Mouse (Mus musculus): ENCODE measurements around the gene Odf3l1. TPM values are rescaled to one million over a fixed set of nuclear protein-coding genes. Genes with fewer than 3 reads are reported as not detected.
A peak's percentile ranks its signal among the peaks of the same experiment; 100 is the strongest.

Gene Odf3l1
- polyA plus RNA-seq, 1 experiment from 2014 or later = 0.35 TPM

DNA sequence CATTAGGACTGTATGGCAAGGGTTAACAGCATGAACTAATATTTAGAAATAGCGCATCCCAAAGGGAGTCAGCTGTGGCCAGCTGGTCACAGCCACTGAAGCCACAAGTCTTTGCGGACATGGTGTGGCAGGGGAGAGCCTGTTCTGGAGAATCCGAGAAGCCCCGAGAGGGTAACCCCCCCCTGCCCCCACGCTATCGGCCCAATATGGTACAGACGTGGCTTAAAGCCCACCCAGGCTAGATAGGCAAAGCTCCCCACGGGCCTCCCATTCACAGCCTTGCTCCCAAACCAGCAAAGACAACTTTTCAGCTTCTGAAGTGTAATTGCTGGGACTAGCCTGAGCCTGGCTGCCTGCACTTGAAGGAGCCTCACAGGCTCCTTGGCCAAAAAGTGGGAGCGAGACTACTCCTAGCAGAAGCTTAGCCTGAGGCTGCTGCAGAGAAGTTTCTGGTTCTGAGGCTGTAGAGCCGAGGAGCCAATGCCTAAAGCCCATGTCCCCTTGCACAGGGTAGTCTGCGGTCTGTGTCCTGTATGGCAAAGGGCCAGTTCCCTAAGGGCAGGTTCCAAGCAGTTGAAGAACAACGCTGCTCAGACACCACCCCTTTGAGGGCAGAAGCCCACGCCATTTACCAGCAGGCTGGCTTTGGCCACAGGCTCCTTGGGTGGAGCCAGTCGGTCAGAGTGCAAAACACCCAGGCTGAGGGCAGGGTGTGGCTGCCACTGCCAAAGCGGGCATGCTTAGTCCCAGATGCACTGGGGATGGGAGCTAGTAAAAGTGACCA, 3.8 kb downstream of the Odf3l1 start:
- WGBS = 79% methylated on average over 15 of the region's 15 CpGs
- 0 out of 2 replicates have a peak overlapping the region, but pooled peaks have one; percentile 5 for H3K27ac ChIP-seq
- H3K27me3 ChIP-seq (ENCODE audit: low read depth, poor library complexity, severe bottlenecking) = peaks cover 23% of the 10 kb centered on the region
- DNase-seq (ENCODE audit: low spot score) = no peak
- H3K9me3 ChIP-seq (replicated peaks) = no peaks in the 10 kb centered on the region
- H3K36me3 ChIP-seq = no peaks in the 10 kb centered on the region
- H3K4me1 ChIP-seq = peaks cover 42% of the 10 kb centered on the region
- H3K4me3 ChIP-seq = no peak overlapping the region

DNA sequence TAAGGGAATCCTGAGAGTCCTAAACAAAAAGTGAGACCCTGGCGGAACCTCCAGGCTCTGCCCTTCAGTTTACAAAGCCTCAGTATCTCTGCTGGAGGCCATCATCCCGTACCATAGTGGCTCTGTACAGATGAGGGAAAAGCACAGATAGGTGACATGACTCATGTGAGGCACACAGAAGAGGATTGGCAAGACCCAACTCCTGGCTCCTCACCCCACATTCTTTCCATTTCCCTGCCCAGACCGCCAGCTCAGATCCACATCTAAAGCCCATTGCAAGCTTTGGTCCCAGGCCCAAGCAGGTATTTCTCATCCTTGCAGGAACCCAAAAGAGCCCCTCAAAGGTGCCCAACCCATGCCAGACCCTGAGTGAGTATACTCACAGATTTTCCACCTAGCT, 4.4 kb downstream of the Odf3l1 start:
- 87% methylated on average over 3 of the region's 3 CpGs for WGBS
- Histone ChIP-seq H3K27ac (no peak overlapping the region), H3K27me3 (ENCODE audit: low read depth, poor library complexity, severe bottlenecking) (0 out of 2 replicates have a peak, but pooled peaks cover 17% of the 10 kb centered on the region), H3K4me1 (peaks cover 36% of the 10 kb centered on the region), H3K9me3 (replicated peaks) (no peaks in the 10 kb centered on the region), H3K4me3 (no peak overlapping the region), H3K36me3 (no peaks in the 10 kb centered on the region)
- no peak for DNase-seq (ENCODE audit: low spot score)

DNA sequence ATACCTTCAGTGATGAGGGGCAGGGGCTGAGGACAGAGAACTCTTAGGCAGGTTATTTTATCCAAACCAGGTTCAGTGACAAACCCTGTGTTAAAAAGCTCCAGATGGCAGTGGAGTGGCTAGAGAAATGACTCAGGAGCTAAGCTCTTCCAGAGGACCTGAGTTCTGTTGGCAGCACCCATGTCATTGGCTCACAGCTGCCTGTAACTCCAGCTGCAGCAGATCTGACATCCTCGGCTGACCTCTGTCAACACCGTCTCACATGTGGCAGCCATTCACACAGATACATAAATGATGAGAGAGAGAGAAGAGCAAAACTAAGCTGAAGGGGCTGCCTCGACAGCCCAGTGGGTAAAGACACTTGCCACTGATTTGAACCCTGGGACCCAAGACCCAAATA, 7.0 kb downstream of the Odf3l1 start:
- WGBS = 22% methylated on average over 3 of the region's 3 CpGs
- Histone ChIP-seq H3K4me3 (no peak overlapping the region), H3K9me3 (replicated peaks) (no peaks in the 10 kb centered on the region), H3K27me3 (ENCODE audit: low read depth, poor library complexity, severe bottlenecking) (0 out of 2 replicates have a peak, but pooled peaks cover 12% of the 10 kb centered on the region), H3K27ac (no peak overlapping the region), H3K36me3 (no peaks in the 10 kb centered on the region), H3K4me1 (peaks cover 15% of the 10 kb centered on the region)
- no peak for DNase-seq (ENCODE audit: low spot score)

DNA sequence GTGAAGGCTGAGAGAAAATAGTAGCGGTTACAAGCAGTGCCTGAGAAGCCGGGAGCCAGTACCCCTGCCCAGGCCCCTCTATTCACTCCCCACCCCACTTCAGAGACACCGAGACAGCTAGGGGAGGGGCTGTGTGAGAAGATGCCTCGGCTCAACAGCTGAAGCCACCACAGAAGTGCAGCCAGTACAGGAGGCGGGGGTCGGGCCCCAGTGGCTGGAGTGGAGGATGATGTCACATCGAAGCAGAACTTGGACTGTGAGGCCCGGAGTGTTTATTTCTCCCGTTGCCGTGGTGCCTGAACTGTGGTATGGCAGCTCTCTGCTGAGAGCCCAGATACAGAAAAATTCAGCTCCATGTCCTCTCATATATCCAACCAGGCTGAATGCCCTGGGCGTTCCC, 12.7 kb downstream of the Odf3l1 start:
- 52% methylated on average over 11 of the region's 11 CpGs for WGBS
- Histone ChIP-seq H3K27me3 (ENCODE audit: low read depth, poor library complexity, severe bottlenecking) (no peaks in the 10 kb centered on the region), H3K27ac (no peak overlapping the region), H3K4me3 (no peak overlapping the region), H3K4me1 (peaks cover 7% of the 10 kb centered on the region; the same call in 1 of the 2 replicates), H3K9me3 (replicated peaks) (no peaks in the 10 kb centered on the region), H3K36me3 (no peaks in the 10 kb centered on the region)
- no peak for DNase-seq (ENCODE audit: low spot score)

DNA sequence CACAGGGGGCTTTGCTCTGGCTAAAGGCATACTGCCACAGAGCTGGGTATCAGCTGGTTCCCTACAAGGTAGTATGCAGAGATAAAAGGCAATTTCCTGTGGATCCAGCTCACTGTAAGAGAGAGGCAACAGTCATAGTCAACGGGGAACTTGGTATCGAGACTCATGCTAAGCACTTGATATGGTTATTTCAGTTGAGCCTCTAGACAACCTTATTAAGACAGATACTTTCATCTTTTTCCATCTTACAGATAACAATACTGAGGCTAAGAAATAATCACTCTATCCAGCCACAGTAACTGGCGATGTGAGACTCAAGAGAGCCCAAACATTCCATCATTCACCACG, 13.6 kb downstream of the Odf3l1 start:
- WGBS = 87% methylated on average over 4 of the region's 4 CpGs
- Histone ChIP-seq H3K36me3 (no peaks in the 10 kb centered on the region), H3K4me1 (peaks cover 7% of the 10 kb centered on the region; the same call in 1 of the 2 replicates), H3K9me3 (replicated peaks) (no peaks in the 10 kb centered on the region), H3K27ac (no peak overlapping the region), H3K4me3 (no peak overlapping the region), H3K27me3 (ENCODE audit: low read depth, poor library complexity, severe bottlenecking) (peaks cover 5% of the 10 kb centered on the region; the same call in 1 of the 2 replicates)
- no peak for DNase-seq (ENCODE audit: low spot score)

DNA sequence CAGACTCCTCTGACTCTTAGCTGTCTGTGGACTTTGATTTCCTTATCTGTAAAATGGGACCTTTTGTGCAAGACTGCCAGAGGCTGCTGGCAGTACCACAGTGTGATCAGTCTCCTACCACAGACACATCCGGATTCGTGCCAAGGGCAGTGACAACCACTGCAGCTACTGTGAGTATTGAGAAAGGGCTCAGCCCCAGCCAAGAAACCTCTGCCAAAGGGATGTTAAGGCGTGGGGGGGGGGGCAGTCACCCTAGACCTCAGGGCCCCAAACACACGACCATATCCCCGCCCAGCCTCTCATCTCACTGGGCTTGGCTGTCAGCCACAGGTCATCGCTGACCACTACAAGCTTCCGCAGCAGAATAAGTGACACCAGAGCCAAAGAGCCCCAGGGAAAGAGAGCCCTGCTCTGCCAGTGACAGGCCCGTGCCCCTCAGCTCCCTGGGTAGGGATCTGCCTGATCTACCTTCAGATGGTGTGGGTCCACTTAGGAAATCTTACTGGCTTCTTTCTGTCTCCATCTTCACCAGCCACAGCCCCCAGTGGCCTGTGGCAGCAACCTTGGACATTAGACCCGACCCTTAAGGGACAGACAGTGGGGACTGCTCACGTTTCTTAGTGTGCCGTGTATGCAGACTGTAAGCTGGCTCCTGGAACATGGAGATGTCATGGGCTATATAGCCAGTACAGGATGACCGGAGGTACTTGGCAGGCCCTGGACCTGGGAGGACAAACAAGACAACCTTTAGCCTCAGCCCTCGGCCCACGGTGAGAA, 14.2 kb downstream of the Odf3l1 start:
- DNase-seq (ENCODE audit: low spot score) = no peak
- peak overlapping the region; percentile 6; the same call in 1 of the 2 replicates for H3K27ac ChIP-seq
- no peaks in the 10 kb centered on the region for H3K36me3 ChIP-seq
- WGBS = 79% methylated on average over 14 of the region's 14 CpGs
- no peak overlapping the region for H3K4me3 ChIP-seq
- H3K9me3 ChIP-seq (replicated peaks) = no peaks in the 10 kb centered on the region
- peaks cover 10% of the 10 kb centered on the region; the same call in 1 of the 2 replicates for H3K27me3 ChIP-seq (ENCODE audit: low read depth, poor library complexity, severe bottlenecking)
- peaks cover 7% of the 10 kb centered on the region; the same call in 1 of the 2 replicates for H3K4me1 ChIP-seq

DNA sequence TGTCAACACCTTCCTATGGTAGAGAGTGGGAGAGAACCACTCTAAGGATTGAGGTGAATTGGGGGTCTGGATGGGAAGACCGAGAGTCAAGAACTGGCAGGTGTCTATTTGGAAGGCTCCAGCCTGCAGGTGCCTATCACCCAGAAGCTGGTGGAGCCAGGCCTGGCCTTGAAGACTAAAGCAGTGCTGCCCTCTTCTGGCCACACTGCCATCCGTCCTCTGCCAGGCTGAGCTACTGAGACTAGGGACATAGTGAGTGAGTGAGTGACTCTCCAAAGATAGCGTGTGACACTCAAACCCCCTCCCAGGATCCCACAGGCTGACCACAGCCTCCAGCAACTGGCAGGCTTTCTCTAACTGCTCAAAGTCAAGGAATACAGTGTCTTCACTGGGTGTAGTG, 17.0 kb downstream of the Odf3l1 start:
- Histone ChIP-seq H3K36me3 (no peaks in the 10 kb centered on the region), H3K4me1 (peaks cover 20% of the 10 kb centered on the region), H3K27me3 (ENCODE audit: low read depth, poor library complexity, severe bottlenecking) (peaks cover 25% of the 10 kb centered on the region), H3K9me3 (replicated peaks) (no peaks in the 10 kb centered on the region), H3K4me3 (no peak overlapping the region), H3K27ac (no peak overlapping the region)
- WGBS = 17% methylated on average over 3 of the region's 3 CpGs
- DNase-seq (ENCODE audit: low spot score) = peak; percentile 75

DNA sequence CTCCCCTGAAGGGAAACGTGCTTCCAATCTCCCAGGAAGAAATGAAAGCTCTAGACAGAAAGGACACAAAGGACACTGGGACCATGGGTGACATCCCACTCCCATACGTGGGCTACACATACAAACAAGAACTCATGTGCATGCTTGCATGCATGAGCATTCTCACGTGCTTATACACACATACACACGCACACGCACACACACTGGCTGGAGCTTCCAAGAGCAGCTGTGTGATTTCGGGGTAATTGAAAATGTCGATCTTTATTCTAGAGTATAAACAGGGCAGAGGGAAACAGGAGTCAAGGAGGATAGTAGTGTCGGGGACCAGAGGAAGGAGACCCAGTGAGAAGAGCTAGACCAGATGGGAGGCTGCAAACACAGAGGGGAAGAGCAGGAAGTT, 19.8 kb downstream of the Odf3l1 start:
- H3K4me1 ChIP-seq = peaks cover 36% of the 10 kb centered on the region
- no peak for DNase-seq (ENCODE audit: low spot score)
- 72% methylated on average over 8 of the region's 8 CpGs for WGBS
- no peaks in the 10 kb centered on the region for H3K36me3 ChIP-seq
- no peak overlapping the region for H3K4me3 ChIP-seq
- H3K27ac ChIP-seq = no peak overlapping the region
- H3K27me3 ChIP-seq (ENCODE audit: low read depth, poor library complexity, severe bottlenecking) = peaks cover 31% of the 10 kb centered on the region
- no peaks in the 10 kb centered on the region for H3K9me3 ChIP-seq (replicated peaks)

DNA sequence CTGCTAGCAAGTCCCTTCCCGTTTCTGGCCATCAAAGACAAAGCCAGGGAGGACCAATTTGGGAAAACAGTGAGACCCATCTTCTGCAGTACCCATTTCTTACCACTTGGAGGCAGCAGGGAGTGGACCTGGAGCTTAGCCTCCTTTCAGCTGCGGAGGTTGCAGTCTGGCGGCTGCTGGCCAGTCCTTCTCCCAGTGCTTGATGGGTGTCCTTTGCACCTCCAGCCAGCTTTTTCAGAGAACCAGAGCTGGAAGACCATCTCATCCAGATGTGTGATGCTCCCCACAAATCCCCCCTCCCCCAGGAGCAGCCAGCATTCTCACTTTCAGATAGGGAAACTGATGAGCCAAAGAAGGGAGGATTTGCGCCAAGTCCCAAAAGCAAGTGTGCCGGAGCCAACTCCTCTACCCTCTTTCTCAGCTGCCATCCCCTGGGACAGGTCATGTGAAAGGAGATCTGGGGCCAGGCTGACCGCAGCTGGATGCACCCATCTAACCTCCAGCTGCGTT, 20.7 kb downstream of the Odf3l1 start:
- H3K36me3 ChIP-seq = no peaks in the 10 kb centered on the region
- no peak overlapping the region for H3K4me3 ChIP-seq
- H3K27ac ChIP-seq = no peak overlapping the region
- H3K4me1 ChIP-seq = peaks cover 36% of the 10 kb centered on the region
- peaks cover 35% of the 10 kb centered on the region for H3K27me3 ChIP-seq (ENCODE audit: low read depth, poor library complexity, severe bottlenecking)
- no peaks in the 10 kb centered on the region for H3K9me3 ChIP-seq (replicated peaks)
- DNase-seq (ENCODE audit: low spot score) = peak; percentile 74
- 37% methylated on average over 7 of the region's 7 CpGs for WGBS

DNA sequence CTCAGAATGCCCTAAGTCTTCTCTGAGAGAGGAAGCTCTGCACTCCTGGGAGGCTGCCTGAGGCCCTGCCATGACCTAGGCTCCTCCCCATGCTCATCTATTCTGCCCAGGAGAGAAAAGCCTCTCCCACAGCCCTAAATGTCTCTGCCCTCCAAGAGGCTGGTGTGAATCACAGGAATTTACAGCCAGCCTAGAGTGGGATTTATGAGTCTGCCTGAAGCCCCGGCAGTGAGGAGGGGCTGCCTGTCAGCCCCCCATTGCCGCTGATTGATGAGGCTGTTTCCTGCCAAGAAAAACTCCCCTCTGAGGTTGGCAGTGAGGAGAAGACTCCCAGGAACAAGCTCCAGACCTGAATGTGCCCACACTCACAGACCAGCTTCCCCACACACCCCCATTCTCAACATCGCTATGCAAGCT, 22.2 kb downstream of the Odf3l1 start:
- Histone ChIP-seq H3K27me3 (ENCODE audit: low read depth, poor library complexity, severe bottlenecking) (peaks cover 35% of the 10 kb centered on the region), H3K27ac (peak overlapping the region; percentile 72; the same call in 1 of the 2 replicates), H3K9me3 (replicated peaks) (no peaks in the 10 kb centered on the region), H3K36me3 (no peaks in the 10 kb centered on the region), H3K4me3 (peak overlapping the region; percentile 1; the same call in 1 of the 2 replicates), H3K4me1 (peaks cover 36% of the 10 kb centered on the region)
- 4% methylated on average over 3 of the region's 3 CpGs for WGBS
- peak; percentile 60 for DNase-seq (ENCODE audit: low spot score)

DNA sequence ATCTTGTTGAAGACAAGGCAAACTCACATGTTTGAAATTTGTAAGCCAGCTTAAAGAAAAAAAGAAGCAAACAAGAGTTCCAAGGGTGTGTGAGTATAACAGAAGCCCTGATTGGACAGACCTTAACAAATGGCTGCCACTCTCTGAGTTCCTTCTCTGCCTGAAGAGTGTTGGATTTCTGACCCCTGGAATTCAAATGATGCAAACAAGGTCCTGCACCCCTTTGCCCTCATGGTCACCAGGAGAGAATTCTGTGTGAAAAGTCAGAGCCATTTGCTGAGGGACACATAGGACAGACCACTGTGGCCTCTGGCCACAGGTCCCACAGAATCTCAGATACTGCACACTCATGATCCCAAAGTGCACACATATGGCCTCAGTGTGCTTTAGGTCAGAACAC, 22.6 kb downstream of the Odf3l1 start:
- peaks cover 36% of the 10 kb centered on the region for H3K4me1 ChIP-seq
- H3K27ac ChIP-seq = peak overlapping the region; percentile 72; the same call in 1 of the 2 replicates
- H3K9me3 ChIP-seq (replicated peaks) = no peaks in the 10 kb centered on the region
- peaks cover 35% of the 10 kb centered on the region for H3K27me3 ChIP-seq (ENCODE audit: low read depth, poor library complexity, severe bottlenecking)
- peak overlapping the region; percentile 1; the same call in 1 of the 2 replicates for H3K4me3 ChIP-seq
- DNase-seq (ENCODE audit: low spot score) = no peak
- no peaks in the 10 kb centered on the region for H3K36me3 ChIP-seq

DNA sequence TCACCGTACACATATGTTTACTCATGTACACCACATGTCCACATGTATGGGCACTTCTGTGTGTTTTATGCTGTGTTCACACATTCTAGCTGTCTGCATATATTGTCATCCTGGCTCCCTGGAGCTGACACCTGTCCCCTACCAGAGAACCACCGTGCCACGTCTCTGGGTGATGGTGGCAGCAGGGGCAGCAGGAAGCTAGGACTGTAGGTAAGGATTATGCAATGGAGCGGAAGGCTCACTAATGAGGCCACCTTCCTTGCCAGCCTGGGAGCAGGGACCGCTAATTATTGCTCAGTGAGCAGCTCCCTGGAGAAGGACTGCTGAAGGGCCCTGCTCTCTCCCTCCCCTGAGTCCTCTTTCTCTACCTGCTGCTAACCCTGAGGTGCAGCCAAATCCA, 23.8 kb downstream of the Odf3l1 start:
- WGBS = 77% methylated on average over 5 of the region's 5 CpGs

DNA sequence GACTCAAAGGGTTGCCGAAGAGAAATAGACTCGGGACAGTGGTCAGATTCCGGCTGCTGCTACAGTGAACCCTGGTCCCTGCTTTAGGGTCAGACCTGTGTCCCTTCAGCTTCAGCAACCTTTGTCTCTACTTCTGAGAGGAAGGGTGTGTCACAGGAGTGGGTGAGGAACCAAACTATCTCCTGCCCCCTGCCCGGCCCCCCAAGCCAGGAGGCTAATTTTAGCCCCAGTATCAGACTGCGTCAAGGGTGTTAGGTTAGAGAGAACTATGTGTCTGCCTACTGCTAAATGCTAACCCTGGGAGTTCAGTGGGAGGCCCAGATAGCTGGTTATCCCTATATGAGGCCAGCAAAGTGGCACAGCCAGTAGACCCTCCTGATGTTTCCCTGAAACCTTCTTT, 29.3 kb downstream of the Odf3l1 start:
- 76% methylated on average over 5 of the region's 5 CpGs for WGBS
- no peak for DNase-seq (ENCODE audit: low spot score)
- H3K4me1 ChIP-seq = peaks cover 10% of the 10 kb centered on the region; the same call in 1 of the 2 replicates

More for the DNA sequence above, 23.8 kb downstream of the Odf3l1 start:
- peaks cover 34% of the 10 kb centered on the region for H3K27me3 ChIP-seq (ENCODE audit: low read depth, poor library complexity, severe bottlenecking)
- DNase-seq (ENCODE audit: low spot score) = no peak
- H3K4me1 ChIP-seq = peaks cover 36% of the 10 kb centered on the region
- H3K4me3 ChIP-seq = no peak overlapping the region
- H3K36me3 ChIP-seq = no peaks in the 10 kb centered on the region
- H3K9me3 ChIP-seq (replicated peaks) = no peaks in the 10 kb centered on the region
- peak overlapping the region; percentile 56; the same call in 1 of the 2 replicates for H3K27ac ChIP-seq

More for the DNA sequence above, 29.3 kb downstream of the Odf3l1 start:
- no peaks in the 10 kb centered on the region for H3K9me3 ChIP-seq (replicated peaks)
- H3K4me3 ChIP-seq = no peak overlapping the region
- no peaks in the 10 kb centered on the region for H3K36me3 ChIP-seq
- peaks cover 45% of the 10 kb centered on the region for H3K27me3 ChIP-seq (ENCODE audit: low read depth, poor library complexity, severe bottlenecking)
- H3K27ac ChIP-seq = no peak overlapping the region
